Mouse (Mus musculus) lung, postnatal 10 days (tissue): ENCODE measurements around the gene Trpm8.

Experiments
- DNase-seq: peaks from one replicate; pipeline ENCODE4 v3.0.0; 2021

Gene Trpm8

GRCm38 (mm10) chr1:88304261-88304985, 27.0 kb downstream of the Trpm8 start:
- no peak for DNase-seq

- DNase-seq = no peak
Observed at GRCm38 (mm10) chr1:88305018-88305795, 27.7 kb downstream of the Trpm8 start.

- DNase-seq = no peak
Observed at GRCm38 (mm10) chr1:88306543-88306942, 29.1 kb downstream of the Trpm8 start.

GRCm38 (mm10) chr1:88307180-88307579, 29.7 kb downstream of the Trpm8 start:
- no peak for DNase-seq

- DNase-seq = no peak
Observed at GRCm38 (mm10) chr1:88309020-88309419, 31.6 kb downstream of the Trpm8 start.

GRCm38 (mm10) chr1:88309905-88310304, 32.4 kb downstream of the Trpm8 start:
- no peak for DNase-seq

- no peak for DNase-seq
Observed at GRCm38 (mm10) chr1:88310349-88310748, 32.9 kb downstream of the Trpm8 start.

GRCm38 (mm10) chr1:88317279-88317678, 39.8 kb downstream of the Trpm8 start:
- no peak for DNase-seq

GRCm38 (mm10) chr1:88318531-88319060, 41.1 kb downstream of the Trpm8 start:
- DNase-seq = peak; percentile 80

GRCm38 (mm10) chr1:88320821-88321395, 43.4 kb downstream of the Trpm8 start:
- DNase-seq = no peak

- DNase-seq = no peak
Observed at GRCm38 (mm10) chr1:88322146-88322545, 44.7 kb downstream of the Trpm8 start.

- DNase-seq = no peak
Observed at GRCm38 (mm10) chr1:88323101-88323500, 45.6 kb downstream of the Trpm8 start.

GRCm38 (mm10) chr1:88339481-88339880, 62.0 kb downstream of the Trpm8 start:
- no peak for DNase-seq

GRCm38 (mm10) chr1:88342615-88343014, 65.2 kb downstream of the Trpm8 start:
- peak; percentile 54 for DNase-seq

- DNase-seq = no peak
Observed at GRCm38 (mm10) chr1:88345580-88345979, 68.1 kb downstream of the Trpm8 start.

GRCm38 (mm10) chr1:88348496-88349005, 71.1 kb downstream of the Trpm8 start:
- DNase-seq = no peak

- DNase-seq = no peak
Observed at GRCm38 (mm10) chr1:88350761-88351160, 73.3 kb downstream of the Trpm8 start.

GRCm38 (mm10) chr1:88355025-88355424, 77.6 kb downstream of the Trpm8 start:
- DNase-seq = no peak

GRCm38 (mm10) chr1:88355681-88356080, 78.2 kb downstream of the Trpm8 start:
- no peak for DNase-seq

- no peak for DNase-seq
Observed at GRCm38 (mm10) chr1:88356616-88357015, 79.2 kb downstream of the Trpm8 start.

- DNase-seq = peak; percentile 72
Observed at GRCm38 (mm10) chr1:88357458-88358090, 80.1 kb downstream of the Trpm8 start.

GRCm38 (mm10) chr1:88358102-88358654, 80.7 kb downstream of the Trpm8 start:
- no peak for DNase-seq

GRCm38 (mm10) chr1:88361085-88361484, 83.6 kb downstream of the Trpm8 start:
- no peak for DNase-seq
